Mouse (Mus musculus) layer of hippocampus, postnatal 10 days (tissue): ENCODE data around the gene Cald1. TPM values are rescaled to one million over a fixed set of nuclear protein-coding genes. Genes with fewer than 3 reads are reported as not detected.
A peak's percentile ranks its signal among the peaks of the same experiment; 100 is the strongest.

Source experiments
- DNase-seq, 2 experiments: peaks; one replicate each; pipeline ENCODE4 v3.0.0; 2021; ENCODE audit warnings: low spot score in 2 of 2
- total RNA-seq, 2 experiments: library from RNA; stranded (reverse); gene quantifications; 2 replicates each; pipeline ENCODE4 v1.2.3; 2021

The Cald1 gene
- total RNA-seq, 2 experiments from 2014 or later: 37.5 to 38.7 TPM

DNA sequence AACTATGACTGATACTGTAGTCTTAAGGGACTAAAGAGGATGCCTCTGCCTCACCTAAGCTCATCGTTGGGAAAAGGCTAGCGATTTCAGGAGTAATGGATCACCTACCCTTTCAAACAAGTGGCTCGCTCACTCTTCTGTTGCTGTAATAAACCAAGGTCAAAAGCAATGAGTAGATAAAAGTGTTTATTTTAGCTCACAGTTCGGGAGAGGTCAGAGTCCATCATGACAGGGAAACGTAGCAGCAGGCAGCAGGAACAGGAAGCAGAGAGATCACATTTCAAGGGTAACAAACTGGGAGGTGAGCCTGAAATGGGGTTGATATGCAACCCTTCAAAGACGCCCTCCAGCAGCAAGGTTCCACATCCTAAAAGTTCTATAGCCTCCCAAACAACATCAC lies 64.3 kb downstream of the Cald1 start:
- no peak for DNase-seq

GRCm38 (mm10) chr6:34664291-34664690 lies 66.0 kb downstream of the Cald1 start:
- no peak for DNase-seq

- no peak for DNase-seq
Measured at GRCm38 (mm10) chr6:34664749-34665148, 66.4 kb downstream of the Cald1 start.

GRCm38 (mm10) chr6:34668739-34669254 lies 70.5 kb downstream of the Cald1 start:
- DNase-seq: no peak

- no peak for DNase-seq
Measured at GRCm38 (mm10) chr6:34671355-34671754, 73.1 kb downstream of the Cald1 start.

DNA sequence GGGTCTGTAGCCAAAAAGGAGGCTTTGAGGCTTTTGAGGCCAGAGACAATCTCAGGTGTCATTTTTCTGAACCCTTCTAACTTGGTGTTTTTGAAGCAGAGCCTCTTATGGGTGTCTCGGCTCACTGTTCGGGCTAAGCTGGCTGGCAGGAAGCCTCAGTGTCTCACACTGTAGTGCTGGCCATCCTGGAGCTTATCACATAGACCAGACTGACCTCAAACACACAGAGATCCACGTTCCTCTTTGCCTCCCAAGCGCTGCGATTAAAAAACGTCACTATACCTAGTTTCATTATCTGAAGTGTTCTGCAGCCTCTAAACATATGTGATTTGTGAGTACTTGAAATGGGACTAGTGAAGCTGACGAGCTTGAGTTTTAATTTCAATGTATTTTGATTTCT lies 76.1 kb downstream of the Cald1 start:
- no peak for DNase-seq

- DNase-seq: no peak
Measured at GRCm38 (mm10) chr6:34674897-34675296, 76.6 kb downstream of the Cald1 start.

DNA sequence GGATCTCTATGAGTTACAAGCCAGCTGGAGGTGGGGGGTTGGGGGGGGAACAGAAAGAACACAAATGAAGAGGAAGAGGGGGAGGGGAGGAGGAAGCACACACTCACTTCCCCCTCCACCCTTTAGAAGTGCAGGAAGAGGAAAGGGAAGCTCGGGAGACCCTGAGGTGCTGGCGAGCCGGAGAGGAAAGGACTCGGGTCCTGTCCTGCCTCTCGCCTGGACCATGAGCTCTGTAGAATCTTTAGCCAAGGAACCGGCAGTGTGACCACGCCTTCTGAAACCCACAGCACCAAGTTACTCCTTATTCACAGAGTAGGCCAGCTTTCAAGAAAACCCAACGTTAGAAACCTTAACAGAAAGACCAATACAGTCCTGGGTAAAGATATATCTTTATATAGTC lies 83.8 kb downstream of the Cald1 start:
- no peak for DNase-seq

GRCm38 (mm10) chr6:34684886-34685285 lies 86.6 kb downstream of the Cald1 start:
- no peak for DNase-seq

DNA sequence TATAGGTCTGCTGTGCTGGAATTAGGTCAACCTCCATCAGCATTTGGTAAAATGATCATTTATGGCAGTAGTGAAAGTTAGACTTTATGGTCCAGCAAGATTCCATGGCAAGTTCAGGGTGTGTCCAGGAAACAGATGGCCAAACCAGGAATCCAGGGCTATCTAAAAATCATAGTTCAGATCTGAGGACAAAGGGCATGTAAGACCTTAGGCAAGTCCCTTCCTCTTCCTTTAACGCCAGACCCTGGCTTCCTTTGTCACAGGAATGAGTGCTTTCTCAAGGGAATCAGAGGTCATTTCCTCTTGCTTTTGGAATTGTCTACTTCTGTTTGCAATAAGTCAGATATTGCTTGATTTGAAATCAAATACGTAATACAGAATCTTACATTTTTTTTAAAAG lies 90.7 kb downstream of the Cald1 start:
- no peak for DNase-seq

DNA sequence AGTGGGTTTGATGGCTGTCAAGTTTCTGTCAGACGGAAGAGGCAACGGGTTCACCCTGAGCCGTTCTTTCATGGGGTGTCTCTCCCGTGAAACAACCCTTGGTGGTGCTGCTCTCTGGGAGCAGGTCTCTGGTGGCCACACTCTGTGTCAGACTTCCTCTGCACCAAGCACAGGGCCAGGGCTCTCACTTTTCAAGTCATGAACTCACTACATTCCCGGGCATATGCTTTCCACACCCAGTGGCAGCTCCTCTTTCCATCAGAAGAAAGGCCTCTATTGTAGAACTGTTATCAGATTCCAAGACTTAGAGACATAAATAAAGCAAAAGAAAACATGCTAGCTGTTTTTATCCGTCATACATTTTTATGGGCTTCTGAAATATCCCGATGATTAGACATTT lies 93.1 kb downstream of the Cald1 start:
- no peak for DNase-seq

GRCm38 (mm10) chr6:34694096-34694495 lies 95.8 kb downstream of the Cald1 start:
- no peak for DNase-seq

DNA sequence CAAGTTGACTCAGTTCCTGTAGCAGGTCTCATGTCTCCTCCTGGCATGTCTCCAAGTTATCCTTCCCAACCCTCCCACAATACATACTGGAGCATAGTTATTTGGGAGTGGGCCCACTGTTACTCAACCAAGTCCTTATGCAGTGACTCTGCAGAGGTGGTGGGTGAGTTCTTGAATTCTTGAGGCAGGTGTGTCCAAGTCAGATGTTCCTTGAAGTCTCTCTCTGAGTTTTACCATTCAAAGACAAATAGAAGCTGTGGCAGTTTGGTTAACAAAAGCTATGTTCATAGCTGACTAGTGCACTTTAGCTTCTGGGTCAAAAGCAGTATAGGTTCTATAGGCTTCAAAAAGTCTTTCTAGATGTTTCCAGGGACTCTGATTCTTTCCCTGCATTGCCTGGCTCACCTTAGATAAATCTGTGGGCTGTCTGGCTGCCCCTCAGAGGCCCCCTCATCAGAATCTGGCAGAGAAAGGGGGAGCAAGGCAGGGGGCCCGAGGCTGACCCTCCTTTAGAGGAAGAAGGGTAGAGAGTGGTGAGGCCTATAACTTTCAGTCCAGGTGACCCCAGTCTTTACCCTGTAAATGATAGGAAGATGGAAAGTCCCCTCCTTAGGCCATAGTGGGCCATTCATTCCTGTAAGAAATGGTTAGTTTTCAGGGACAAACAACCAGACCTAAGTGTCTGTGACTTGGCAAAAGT lies 105.3 kb downstream of the Cald1 start:
- DNase-seq: no peak

GRCm38 (mm10) chr6:34707521-34707920 lies 109.2 kb downstream of the Cald1 start:
- no peak for DNase-seq

GRCm38 (mm10) chr6:34708650-34709265 lies 110.5 kb downstream of the Cald1 start:
- DNase-seq: peak; percentile 42 to 54

DNA sequence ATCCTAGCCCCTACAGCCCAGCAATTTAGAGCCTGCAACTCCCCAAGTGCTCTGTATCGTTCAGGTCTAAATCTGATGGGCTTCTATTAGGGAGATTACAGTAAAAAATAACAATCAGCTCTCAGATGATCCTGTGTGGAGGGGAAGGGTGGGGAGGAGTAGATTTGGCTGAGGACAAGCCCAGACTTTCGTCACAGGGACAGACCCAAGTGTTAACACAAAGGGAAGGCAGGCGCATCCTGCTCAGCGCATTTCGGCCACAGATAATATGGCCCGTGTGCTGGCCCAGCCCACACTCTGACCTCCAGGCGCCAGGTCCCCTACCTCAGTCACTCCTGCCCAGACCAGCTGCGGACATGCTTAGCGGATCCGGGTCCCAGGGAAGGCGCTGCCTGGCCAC lies 111.0 kb downstream of the Cald1 start:
- DNase-seq: peak; percentile 48 to 58

DNA sequence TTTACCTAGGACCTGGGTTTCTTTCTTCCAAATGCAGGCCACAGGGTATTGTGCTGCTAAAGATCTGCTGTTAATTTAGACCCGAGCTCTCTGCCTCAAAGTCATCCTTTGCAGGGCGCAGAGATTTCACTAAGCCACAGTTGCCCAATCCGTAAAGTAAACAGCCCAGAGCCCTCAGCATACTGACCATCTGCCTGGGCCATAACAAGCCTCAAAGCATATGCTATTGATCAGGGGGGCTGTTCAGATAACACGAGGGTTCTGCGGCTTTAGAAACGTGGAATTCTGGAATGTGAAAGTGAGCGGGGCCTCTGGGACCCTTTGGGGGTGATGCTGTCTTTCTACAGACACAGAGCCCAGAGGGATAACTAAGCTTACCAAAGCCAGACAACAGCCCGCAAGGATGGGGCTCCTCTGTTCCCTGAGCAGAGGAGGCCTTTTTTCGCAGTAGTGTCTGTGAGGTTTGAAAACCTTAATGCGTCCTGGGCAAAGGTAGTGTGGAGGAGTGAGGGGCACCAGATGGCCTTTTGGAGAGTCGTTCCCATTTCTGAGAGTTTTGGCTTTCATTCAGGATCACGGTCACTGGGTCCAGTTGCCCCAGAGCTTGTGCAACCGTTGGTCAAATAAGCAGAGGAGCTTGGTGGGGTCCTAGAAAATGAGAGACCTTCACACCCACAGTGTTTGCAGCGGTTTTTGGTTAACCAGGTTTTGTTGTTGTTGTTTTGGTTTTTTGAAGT lies 111.8 kb downstream of the Cald1 start:
- no peak for DNase-seq

GRCm38 (mm10) chr6:34710848-34711247 lies 112.5 kb downstream of the Cald1 start:
- DNase-seq: no peak

DNA sequence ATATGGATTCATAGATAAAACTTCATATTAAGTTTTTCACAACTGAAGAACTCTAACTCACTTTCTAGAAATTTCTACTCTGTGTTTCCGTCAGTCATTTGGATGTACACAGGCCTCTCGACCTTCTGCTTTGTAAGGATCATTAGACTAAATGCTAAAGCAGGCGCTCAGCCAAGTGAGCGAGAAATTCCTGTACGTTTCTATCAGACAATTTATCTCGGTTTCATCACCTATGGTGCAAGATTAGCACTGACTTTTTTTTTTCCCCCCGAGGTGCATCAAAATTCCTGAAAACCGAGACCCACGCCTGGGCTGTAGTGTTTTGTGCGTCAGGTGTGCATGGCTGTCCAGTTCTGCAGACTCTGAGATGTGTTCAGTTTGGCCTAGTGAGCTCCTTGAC lies 113.3 kb downstream of the Cald1 start:
- DNase-seq: no peak

DNA sequence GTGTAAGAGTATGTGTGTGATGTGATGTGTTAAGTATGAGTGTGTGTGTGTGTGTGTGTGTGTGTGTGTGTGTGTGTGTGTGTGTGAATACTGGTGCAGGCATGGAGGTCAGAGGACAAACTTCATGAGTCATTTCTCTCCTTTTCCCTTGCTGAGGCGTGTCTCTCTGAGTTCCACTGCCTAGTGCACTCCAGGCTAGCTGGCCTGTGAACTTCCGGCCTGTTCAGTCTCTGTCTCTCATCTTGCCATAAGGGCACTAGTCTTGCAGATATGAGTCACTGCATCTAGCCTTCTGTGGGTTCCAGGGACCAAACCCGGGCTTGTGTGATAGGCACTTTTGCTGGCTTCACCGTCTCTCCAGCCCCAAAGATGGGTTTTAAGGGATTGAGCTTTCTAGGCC lies 114.9 kb downstream of the Cald1 start:
- DNase-seq: no peak

GRCm38 (mm10) chr6:34713777-34714176 lies 115.5 kb downstream of the Cald1 start:
- DNase-seq: no peak

DNA sequence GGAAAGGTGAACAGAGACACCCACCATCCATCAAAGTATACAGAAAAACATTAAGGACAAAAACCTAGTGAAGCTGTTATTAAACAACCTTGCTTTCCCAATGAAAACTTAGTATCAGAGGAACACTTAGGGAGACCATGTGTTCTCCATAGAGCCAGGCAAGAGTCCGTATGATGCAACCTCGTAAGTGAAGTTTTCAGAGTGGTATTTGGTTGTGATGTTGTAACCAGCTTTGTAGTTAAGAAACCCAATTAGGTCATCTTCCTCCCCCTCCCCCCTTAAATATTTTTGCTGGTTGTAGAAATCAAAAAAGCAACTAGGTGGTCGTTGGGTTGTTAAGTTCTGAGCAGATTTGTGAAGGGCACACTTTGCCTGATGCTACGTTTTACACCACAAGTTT lies 116.3 kb downstream of the Cald1 start:
- no peak for DNase-seq
